Mouse (Mus musculus) T-helper 1 cell (primary cell): ENCODE measurements around the gene Dcst2.

Experiments used
- in situ Hi-C: fragments of 300-600 bp; cut with MboI, MseI; formaldehyde crosslinking; loops from one replicate; pipeline ENCODE4 v1.15.1; 2025; ENCODE audit warnings: high pct_unique_total_duplicates

Dcst2 gene

GRCm38 (mm10) chr3:89361675-89362074 is at the start of gene Dcst2:
Gene Dcst2, plus strand, starts transcription at chr3:89361975.
- in situ Hi-C loops, result no loop called here

DNA sequence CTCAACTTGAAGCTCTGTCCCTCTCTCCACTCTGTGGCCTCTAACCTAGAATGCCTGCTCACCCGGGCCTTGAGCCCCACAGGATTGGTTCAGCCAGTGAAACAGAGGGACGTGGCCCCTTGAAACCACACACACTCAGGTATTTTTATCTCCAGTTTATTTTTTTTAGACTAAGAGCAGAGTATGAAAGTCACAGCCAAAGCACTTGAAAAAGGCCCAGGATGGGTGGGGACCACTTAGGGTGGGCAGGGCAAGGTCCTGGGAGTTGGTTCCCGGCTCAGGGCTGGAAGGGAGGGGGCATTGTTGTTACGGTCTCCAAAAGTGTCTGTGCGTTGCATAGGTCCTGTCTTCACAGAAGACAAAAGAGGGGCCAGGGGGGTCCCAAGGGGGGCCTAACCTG is 47.4 kb upstream of the Dcst2 start:
- in situ Hi-C loops, result no loop called here

- in situ Hi-C loops, result no loop called here
Measured at GRCm38 (mm10) chr3:89314791-89315190, 47.0 kb upstream of the Dcst2 start.

GRCm38 (mm10) chr3:89315195-89315929 is 46.4 kb upstream of the Dcst2 start:
- in situ Hi-C loops, result no loop called here

DNA sequence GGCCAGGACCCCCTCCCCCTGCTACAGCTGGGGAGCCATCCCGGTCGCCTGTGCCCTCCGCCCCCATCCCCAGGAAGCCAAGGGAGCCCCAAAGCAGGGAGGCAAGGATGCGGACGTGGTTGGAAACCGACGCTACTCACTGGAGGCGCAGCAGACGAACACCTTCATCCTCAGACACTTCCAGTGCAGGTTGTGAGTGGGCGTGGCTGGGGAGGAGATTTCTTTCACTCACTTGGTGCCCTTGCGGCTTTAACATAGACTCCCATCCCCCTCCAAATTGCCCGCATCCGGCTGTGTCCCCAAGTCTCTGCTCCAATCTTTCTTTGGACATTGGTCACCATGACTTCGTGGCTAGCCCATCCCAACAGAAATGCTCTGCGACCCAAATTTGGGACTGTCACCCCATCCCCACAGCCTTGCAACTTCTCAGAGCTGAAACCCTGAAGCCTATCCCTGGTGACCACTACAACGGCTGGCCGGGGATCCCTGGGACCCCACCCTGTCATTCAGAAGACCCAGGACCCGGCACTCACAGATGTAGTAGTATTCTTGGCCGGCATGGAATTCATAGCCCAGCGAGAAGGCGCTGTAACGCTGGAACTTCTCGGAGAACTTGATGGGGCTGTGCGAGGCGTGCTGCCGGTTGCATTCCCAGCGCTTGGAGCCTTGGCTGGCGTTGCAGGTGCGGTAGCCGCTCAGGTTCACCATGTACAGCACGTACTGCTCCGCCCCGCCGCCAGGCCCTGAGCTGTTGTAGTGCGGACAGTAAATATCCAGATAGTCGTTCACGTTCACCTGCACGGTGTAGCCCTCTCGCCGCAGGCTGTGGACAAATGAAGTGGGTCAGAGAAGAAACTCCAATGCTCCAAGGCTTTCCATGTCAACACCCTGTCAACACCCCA is 45.6 kb upstream of the Dcst2 start:
- in situ Hi-C loops, result no loop called here

DNA sequence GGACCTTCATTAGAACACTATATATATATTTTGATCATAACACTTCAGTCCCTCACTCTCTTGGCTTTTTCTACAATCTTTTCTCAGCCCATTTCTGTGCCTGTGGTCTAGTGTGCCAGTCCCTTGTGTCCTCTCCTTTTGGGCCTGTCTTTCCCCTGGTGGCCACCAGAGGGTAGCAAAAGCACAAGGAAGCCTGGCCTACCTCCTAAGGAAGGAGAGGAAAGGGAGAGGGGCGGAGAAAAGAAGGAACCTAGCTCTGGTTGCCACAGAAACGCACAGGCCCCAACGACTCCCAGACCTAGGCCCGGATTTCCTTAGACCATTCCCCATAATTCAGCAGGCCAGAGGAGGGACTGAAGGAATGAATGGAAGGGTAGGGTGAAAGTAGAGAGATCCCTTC is 44.9 kb upstream of the Dcst2 start:
- in situ Hi-C loops, result no loop called here

GRCm38 (mm10) chr3:89317246-89317645 is 44.5 kb upstream of the Dcst2 start:
- in situ Hi-C loops, result no loop called here

DNA sequence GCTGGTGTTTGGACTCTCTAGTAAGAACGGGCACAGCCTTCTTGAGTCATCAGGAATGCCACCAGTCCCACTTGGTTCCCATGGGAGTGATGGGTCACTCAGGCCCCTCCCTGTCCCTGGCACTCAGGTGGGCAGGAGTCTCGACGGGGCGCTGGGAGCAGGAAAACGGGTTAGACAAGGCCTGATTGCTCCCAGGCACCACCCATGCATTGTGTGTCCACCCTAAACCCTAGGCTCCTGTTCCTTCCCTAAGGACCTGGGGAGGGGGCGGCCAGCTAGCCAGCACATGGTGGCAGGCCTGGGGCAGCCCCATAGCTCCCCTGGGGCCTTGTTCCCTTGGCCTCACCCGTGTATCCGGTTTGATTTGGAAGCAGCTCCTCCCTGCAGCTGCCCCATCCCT is 43.5 kb upstream of the Dcst2 start:
- in situ Hi-C loops, result no loop called here

DNA sequence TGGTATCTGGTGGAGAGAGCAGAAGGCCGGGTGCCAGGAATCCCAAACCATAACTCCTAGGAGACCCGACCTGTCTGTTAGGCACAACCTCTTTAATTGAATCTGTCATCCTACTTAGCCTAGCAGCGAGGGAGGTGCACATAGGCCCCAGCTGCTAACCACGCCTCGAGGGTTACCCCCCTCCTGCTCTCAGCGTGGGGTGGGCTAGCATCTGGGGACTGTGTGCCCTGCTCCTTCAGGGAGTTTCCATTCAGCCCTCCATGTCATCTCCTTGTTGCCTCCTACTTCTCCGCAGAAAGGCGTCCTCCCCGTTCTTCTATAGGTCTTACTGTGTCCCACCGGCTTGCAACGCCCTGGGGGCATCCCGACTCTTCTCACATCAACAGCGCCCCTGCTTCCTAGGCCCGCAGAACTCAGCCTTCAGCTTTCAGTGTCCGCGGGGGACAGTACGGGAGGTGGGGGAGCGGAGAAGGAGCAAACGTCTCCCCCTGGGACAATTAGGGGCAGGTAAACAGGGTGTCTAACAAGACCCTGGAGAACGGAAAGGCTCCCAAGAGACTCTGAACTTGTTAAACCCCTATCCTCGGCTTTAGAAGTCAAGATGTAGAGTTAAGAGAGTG is 42.7 kb upstream of the Dcst2 start:
- in situ Hi-C loops, result no loop called here

DNA sequence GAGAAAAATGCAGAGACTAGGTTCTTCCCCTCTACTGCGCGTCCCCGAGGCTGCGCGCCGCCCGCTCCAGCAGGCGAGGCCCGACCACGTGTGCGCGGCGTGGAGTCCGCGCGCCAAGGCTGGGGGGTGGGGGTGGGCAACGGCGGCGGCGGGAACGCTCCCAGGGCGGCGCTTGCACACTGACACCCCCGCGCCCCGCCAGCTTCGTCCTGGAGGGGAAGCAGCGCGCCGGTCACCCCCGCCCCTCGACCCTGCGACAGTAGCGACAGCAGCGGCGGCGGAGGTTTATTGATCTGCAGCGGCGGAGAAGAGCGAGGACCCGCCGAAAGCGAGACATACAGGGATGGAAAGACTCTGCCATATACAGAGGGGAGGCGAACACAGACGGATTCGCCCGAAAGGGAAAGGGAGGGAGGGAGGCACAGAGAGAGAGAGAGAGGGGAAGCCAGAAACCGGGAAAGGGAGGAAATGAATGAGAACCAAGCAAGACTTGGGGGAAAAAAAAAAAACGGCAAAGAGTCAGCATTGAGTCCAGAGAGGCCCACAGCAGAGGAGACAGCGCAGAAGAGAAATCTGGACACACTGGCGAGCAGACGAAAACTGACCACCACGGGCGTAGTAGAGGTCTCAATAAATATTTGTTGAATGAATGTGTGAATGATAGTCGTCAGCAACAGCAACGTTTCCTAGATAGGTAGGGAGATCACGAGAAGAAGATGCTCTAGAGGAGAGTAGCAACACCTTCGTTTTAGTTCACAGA is 42.0 kb upstream of the Dcst2 start:
- in situ Hi-C loops, result loop anchor here (5.0 kb wide), 1 partner anchor 38 kb away; no protein-coding TSS in a partner anchor

DNA sequence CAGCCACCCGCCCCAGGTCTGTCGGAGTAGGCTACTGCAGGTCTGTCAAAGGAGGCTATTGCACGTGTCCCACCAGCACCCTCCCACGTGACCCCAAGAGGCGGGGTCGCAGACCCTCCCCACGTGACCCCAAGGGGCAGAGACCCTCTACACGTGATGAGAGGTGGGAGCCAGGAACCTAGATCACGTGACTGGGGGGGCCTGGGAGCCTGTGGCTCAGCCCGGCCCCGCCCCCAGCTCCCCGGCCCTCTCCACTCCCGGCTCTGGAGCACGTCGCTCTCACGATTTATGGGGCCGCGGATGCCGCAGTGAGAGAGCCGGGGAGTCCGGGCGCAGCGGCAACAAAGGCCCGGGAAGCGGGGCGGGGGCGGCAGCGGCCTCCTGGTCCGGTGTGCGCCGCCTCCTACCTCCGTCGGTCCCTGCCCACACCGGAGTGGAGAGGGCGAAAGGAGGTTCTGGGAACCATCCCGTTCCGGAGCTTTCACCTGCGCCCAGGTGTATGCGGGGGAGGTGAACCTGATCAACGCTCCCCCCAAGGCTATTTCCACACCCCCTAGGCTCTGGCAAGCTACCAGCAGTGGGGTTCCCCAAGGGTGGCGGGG is 41.1 kb upstream of the Dcst2 start:
- in situ Hi-C loops, result loop anchor here (5.0 kb wide), 1 partner anchor 37 kb away; no protein-coding TSS in a partner anchor

GRCm38 (mm10) chr3:89321183-89322130 is 40.3 kb upstream of the Dcst2 start:
- in situ Hi-C loops, result loop anchor here (5.0 kb wide), 1 partner anchor 36 kb away; no protein-coding TSS in a partner anchor

GRCm38 (mm10) chr3:89322131-89322500 is 39.7 kb upstream of the Dcst2 start:
- in situ Hi-C loops, result loop anchor here (5.0 kb wide), 1 partner anchor 35 kb away; no protein-coding TSS in a partner anchor

DNA sequence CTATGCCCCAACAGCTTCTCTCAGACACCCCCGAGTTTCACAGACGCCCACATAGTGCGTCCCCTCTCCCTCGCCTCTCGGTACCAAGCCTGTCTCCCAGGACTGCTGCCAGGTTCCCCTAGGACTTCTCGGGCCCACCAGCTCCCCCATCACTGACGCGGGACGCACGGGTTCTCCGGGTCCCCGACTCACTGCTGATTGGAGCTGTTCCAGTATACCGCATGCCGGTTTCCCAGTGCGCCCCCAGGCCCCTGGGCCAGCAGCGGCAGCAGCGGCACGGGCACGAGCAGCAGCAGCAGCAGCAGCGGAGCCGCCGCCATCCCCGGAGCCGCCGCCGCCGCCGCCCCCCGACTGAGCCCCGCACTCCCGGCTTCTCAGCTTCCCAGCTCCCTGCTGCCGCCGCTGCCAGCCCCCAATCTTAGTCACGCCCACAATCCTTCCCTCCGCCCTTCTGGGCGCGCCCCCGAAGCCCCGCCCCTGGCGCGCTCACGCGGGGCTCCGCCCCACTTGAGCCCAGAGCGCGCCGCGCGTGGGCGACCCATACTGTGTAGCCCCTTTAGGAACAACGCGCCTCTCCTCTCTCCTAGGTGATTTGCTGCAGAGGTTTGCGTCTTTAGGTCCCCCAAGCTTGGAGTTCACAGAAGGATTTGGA is 39.1 kb upstream of the Dcst2 start, which contains the start of gene Efna3:
Gene Efna3, minus strand, starts transcription at position 452 of the 652 bp plus-strand sequence.
- in situ Hi-C loops, result loop anchor here (5.0 kb wide), 1 partner anchor 35 kb away; no protein-coding TSS in a partner anchor

DNA sequence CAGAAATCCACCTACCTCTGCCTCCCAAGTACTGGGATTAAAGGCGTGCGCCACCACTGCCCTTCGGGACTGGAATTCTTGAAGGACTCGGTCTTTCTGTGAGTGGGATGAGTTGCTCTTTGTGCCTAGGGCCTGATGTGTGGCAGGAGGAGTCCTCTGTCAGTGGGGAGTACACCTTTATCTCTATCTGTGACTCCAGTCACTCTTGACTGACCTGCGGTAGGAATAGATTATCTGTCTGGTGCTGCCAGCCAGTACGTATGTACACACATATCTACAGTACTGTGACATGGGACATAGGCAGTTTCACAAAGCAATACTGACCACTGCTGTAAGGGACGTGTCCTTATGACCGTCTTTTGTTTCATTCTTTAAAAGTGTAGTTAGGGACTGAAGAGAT is 35.9 kb upstream of the Dcst2 start:
- in situ Hi-C loops, result no loop called here

GRCm38 (mm10) chr3:89327371-89327870 is 34.4 kb upstream of the Dcst2 start:
- in situ Hi-C loops, result no loop called here

DNA sequence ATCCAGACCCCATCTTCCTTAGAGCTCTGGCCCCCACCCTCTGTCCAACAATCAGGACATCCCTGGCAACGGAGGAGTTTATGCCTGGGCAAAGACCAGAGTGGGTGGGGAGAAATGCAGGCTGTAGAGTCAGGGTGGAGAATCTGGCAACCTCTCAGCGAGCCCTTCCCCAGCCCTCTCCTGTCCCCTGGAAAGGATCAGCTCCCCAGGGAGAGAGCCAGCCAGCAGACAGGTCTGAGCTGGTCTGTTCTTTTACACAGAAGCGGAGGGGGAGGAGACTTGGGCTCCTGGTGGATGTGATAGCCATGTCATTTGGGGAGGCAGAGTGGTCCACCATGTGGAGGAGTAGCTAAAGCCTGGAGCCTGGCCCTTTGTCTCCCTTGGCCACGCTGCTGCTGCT is 33.2 kb upstream of the Dcst2 start:
- in situ Hi-C loops, result no loop called here

GRCm38 (mm10) chr3:89330346-89330745 is 31.4 kb upstream of the Dcst2 start:
- in situ Hi-C loops, result no loop called here

- in situ Hi-C loops, result no loop called here
Measured at GRCm38 (mm10) chr3:89330948-89331347, 30.8 kb upstream of the Dcst2 start.
